Mouse (Mus musculus): ENCODE results near the gene Mprip. TPM values are rescaled to one million over a fixed set of nuclear protein-coding genes. Genes with fewer than 3 reads are reported as not detected.
A peak's percentile ranks its signal among the peaks of the same experiment; 100 is the strongest.

Gene Mprip
- polyA plus RNA-seq, 1 experiment from 2014 or later: 64.1 TPM

DNA sequence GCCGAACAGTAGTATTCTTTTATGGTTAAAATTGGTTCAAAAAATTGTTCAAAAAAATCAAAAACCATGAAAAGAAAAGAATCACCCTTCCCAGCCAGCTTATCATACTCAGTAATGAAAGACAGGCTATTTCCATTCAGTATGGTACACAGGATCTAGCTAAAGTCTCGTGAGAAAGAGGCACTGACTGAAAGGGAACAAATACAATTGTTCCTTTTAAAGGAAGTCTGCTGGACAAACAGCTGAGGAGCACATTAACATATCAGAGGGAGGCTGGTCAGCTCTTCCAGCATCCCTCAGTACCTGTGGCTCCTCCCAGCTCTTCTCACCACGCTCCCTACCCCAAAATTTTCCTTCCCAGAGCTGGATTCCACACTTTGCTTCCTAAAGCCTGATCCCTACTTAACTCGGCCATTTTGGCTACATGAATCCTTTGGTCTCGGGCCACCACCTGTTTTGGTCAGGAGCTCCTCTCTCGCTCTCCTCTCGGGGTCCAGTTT is 121.0 kb downstream of the Mprip start:
- Histone ChIP-seq H3K27ac (ENCODE audit: low read depth, low read length) (no peak overlapping the region), H3K4me3 (ENCODE audit: low read length) (no peak overlapping the region), H3K4me1 (ENCODE audit: control insufficient read depth, insufficient read depth, low read length) (peaks cover 3% of the 10 kb centered on the region), H3K9ac (ENCODE audit: low read depth, low read length) (no peak overlapping the region), H3K36me3 (ENCODE audit: control insufficient read depth, insufficient read depth, low read length) (peaks cover 3% of the 10 kb centered on the region), H3K27me3 (ENCODE audit: control insufficient read depth, insufficient read depth, low read length) (no peaks in the 10 kb centered on the region), H3K9me3 (ENCODE audit: control insufficient read depth, low read length) (no peaks in the 10 kb centered on the region), H3K4me2 (replicated peaks; ENCODE audit: low read depth, low read length) (no peak overlapping the region)
- 82% methylated on average over 7 of the region's 7 CpGs for WGBS
- ATAC-seq (ENCODE audit: low FRiP score, low TSS enrichment): no peak

GRCm38 (mm10) chr11:59783591-59783990 is 122.5 kb downstream of the Mprip start:
- Histone ChIP-seq H3K27me3 (ENCODE audit: control insufficient read depth, insufficient read depth, low read length) (no peaks in the 10 kb centered on the region), H3K27ac (ENCODE audit: low read depth, low read length) (no peak overlapping the region), H3K9me3 (ENCODE audit: control insufficient read depth, low read length) (no peaks in the 10 kb centered on the region), H3K4me3 (ENCODE audit: low read length) (no peak overlapping the region), H3K9ac (ENCODE audit: low read depth, low read length) (no peak overlapping the region), H3K4me1 (ENCODE audit: control insufficient read depth, insufficient read depth, low read length) (peaks cover 5% of the 10 kb centered on the region), H3K36me3 (ENCODE audit: control insufficient read depth, insufficient read depth, low read length) (no peaks in the 10 kb centered on the region; the same call in 1 of the 2 replicates), H3K4me2 (replicated peaks; ENCODE audit: low read depth, low read length) (no peak overlapping the region)
- ATAC-seq (ENCODE audit: low FRiP score, low TSS enrichment): no peak
- 85% methylated on average over 6 of the region's 6 CpGs for WGBS

GRCm38 (mm10) chr11:59786444-59787198 is 125.5 kb downstream of the Mprip start:
- Histone ChIP-seq H3K36me3 (ENCODE audit: control insufficient read depth, insufficient read depth, low read length) (peaks cover 1% of the 10 kb centered on the region), H3K4me1 (ENCODE audit: control insufficient read depth, insufficient read depth, low read length) (peaks cover 5% of the 10 kb centered on the region), H3K4me3 (ENCODE audit: low read length) (peak overlapping the region; percentile 48), H3K27me3 (ENCODE audit: control insufficient read depth, insufficient read depth, low read length) (no peaks in the 10 kb centered on the region), H3K9me3 (ENCODE audit: control insufficient read depth, low read length) (no peaks in the 10 kb centered on the region), H3K9ac (ENCODE audit: low read depth, low read length) (peak overlapping the region; percentile 54; the same call in 1 of the 2 replicates), H3K27ac (ENCODE audit: low read depth, low read length) (no peak overlapping the region), H3K4me2 (replicated peaks; ENCODE audit: low read depth, low read length) (peak overlapping the region; percentile 94)
- WGBS: 42% methylated on average over 15 of the region's 15 CpGs
- ATAC-seq (ENCODE audit: low FRiP score, low TSS enrichment): no peak

DNA sequence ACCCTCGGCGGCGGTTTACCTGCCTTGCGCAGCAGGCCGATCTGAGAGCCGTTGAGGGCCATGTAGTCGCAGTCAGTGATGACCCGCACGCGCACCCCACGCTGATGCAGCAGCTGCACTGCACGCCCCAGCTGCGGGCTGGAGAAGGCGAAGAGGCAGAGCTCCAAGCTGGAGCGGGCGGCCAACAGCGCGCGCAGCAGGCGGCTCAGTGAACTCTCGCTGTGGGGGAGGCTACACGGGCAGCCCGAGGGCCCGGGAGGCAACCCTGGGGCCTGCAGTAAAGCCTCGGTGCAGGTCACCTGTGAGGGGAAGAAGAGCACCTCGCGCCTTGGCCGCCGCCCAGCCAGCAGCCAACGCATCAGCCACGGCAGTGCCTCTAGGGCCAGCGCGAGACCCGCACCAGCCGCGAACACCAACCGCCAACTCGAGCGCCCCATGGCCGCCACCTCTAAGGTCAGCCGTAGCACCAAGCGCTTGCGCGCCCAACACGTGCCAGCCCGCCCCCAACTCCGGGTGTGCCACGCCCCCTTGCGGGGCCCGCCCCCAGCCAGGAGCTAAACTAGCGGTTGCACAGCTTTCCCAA is 126.2 kb downstream of the Mprip start, which contains the start of gene Pld6:
Gene Pld6, minus strand, starts transcription at position 447 of the 583 bp plus-strand sequence.
- under 1% methylated on average over 51 of the region's 51 CpGs for WGBS
- Histone ChIP-seq H3K4me1 (ENCODE audit: control insufficient read depth, insufficient read depth, low read length) (peaks cover 5% of the 10 kb centered on the region), H3K9ac (ENCODE audit: low read depth, low read length) (peak within 1 kb of the TSS; percentile 54), H3K27ac (ENCODE audit: low read depth, low read length) (no peak within 1 kb of the TSS), H3K9me3 (ENCODE audit: control insufficient read depth, low read length) (no peaks in the 10 kb centered on the region), H3K36me3 (ENCODE audit: control insufficient read depth, insufficient read depth, low read length) (peaks cover 8% of the 10 kb centered on the region), H3K4me2 (replicated peaks; ENCODE audit: low read depth, low read length) (peak within 1 kb of the TSS; percentile 94), H3K27me3 (ENCODE audit: control insufficient read depth, insufficient read depth, low read length) (no peaks in the 10 kb centered on the region), H3K4me3 (ENCODE audit: low read length) (peak within 1 kb of the TSS; percentile 48)
- peak; percentile 83 for ATAC-seq (ENCODE audit: low FRiP score, low TSS enrichment)

DNA sequence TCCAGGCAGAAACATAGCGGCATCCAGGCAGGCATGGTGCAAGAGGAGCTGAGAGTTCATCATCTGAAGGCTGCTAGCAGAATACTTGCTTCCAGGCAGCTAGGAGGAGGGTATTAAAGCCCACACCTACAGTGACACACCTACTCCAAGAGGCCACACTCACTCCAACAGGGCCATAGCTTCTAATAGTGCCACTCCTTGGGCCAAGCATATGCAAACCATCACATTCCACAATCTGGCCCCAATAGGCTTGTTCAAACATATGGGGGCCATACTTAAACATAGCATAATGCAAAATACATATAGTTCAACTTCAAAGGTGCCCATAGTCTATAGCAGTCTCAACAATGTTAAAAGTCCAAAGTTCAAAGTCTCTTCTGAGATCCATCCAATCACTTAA is 128.2 kb downstream of the Mprip start:
- Histone ChIP-seq H3K9ac (ENCODE audit: low read depth, low read length) (no peak overlapping the region), H3K4me1 (ENCODE audit: control insufficient read depth, insufficient read depth, low read length) (peaks cover 5% of the 10 kb centered on the region), H3K9me3 (ENCODE audit: control insufficient read depth, low read length) (no peaks in the 10 kb centered on the region), H3K36me3 (ENCODE audit: control insufficient read depth, insufficient read depth, low read length) (peaks cover 27% of the 10 kb centered on the region), H3K27ac (ENCODE audit: low read depth, low read length) (no peak overlapping the region), H3K4me2 (replicated peaks; ENCODE audit: low read depth, low read length) (no peak overlapping the region), H3K4me3 (ENCODE audit: low read length) (no peak overlapping the region), H3K27me3 (ENCODE audit: control insufficient read depth, insufficient read depth, low read length) (no peaks in the 10 kb centered on the region)
- WGBS: 92% methylated on average over 1 of the region's 1 CpGs
- ATAC-seq (ENCODE audit: low FRiP score, low TSS enrichment): no peak

DNA sequence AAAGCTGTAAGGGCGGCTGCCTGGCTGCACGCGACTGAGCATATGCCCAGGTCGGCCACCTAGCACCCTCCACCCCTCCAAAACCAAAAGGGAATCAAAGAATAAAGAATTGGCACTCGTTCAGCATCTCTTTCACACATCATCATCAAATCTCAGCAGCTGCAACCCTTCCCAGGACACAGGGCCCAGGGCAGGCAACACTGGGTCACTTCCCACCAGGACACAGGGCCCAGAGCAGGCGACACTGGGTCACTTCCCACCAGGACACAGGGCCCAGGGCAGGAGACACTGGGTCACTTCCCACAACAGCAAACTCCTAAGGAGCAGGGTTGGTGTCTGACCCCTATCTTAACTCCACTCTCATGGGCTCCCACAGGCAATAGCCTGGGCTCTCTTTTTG is 132.3 kb downstream of the Mprip start:
- Histone ChIP-seq H3K9ac (ENCODE audit: low read depth, low read length) (no peak overlapping the region), H3K27ac (ENCODE audit: low read depth, low read length) (no peak overlapping the region), H3K4me1 (ENCODE audit: control insufficient read depth, insufficient read depth, low read length) (no peaks in the 10 kb centered on the region), H3K9me3 (ENCODE audit: control insufficient read depth, low read length) (no peaks in the 10 kb centered on the region), H3K36me3 (ENCODE audit: control insufficient read depth, insufficient read depth, low read length) (peaks cover 66% of the 10 kb centered on the region), H3K27me3 (ENCODE audit: control insufficient read depth, insufficient read depth, low read length) (no peaks in the 10 kb centered on the region), H3K4me3 (ENCODE audit: low read length) (no peak overlapping the region), H3K4me2 (replicated peaks; ENCODE audit: low read depth, low read length) (no peak overlapping the region)
- WGBS: 90% methylated on average over 6 of the region's 6 CpGs
- ATAC-seq (ENCODE audit: low FRiP score, low TSS enrichment): no peak

DNA sequence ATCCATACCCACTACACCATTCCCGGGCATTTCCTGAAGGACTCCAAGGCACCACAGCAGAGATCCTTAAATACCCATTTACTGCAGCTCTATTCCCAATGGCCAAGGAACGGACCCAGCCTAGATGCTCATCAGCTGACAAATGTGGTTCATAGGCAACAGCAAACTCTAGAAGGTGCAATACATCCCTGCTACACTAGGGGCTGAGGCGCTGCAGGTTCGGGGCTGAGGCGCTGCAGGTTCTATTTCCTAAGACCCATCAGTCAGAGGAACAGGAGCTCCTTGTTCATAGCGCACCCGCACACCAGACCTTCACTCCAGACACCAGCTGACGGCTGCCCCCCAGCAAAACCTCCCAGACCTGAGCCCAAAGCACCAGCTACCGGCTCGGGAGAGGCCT is 139.3 kb downstream of the Mprip start:
- no peak overlapping the region for H3K27ac ChIP-seq (ENCODE audit: low read depth, low read length)
- H3K9ac ChIP-seq (ENCODE audit: low read depth, low read length): no peak overlapping the region
- no peak for ATAC-seq (ENCODE audit: low FRiP score, low TSS enrichment)
- H3K4me1 ChIP-seq (ENCODE audit: control insufficient read depth, insufficient read depth, low read length): no peaks in the 10 kb centered on the region
- WGBS: 96% methylated on average over 10 of the region's 10 CpGs
- no peak overlapping the region for H3K4me3 ChIP-seq (ENCODE audit: low read length)
- H3K36me3 ChIP-seq (ENCODE audit: control insufficient read depth, insufficient read depth, low read length): peaks cover 87% of the 10 kb centered on the region
- no peak overlapping the region for H3K4me2 ChIP-seq (replicated peaks; ENCODE audit: low read depth, low read length)
- no peaks in the 10 kb centered on the region for H3K27me3 ChIP-seq (ENCODE audit: control insufficient read depth, insufficient read depth, low read length)
- H3K9me3 ChIP-seq (ENCODE audit: control insufficient read depth, low read length): no peaks in the 10 kb centered on the region

DNA sequence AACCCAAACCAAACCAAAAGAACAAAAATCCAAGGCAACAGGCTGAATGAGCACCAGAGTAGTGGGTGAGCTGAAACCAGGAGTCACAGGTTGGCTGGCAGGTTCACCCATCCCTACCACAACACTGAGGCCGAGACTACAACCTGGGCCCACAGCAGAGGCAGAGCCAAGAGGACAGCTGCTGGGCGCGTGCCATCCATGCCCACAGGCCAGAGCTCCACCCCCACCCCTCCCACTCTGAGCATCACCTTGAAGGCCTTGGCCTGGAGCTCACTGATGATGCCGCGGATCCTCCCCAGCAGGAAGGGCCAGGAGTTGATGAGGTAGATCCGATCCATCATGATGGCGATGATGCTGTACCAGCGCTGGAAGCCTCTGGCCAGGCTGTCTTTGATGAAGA is 140.8 kb downstream of the Mprip start:
- no peaks in the 10 kb centered on the region for H3K4me1 ChIP-seq (ENCODE audit: control insufficient read depth, insufficient read depth, low read length)
- H3K9me3 ChIP-seq (ENCODE audit: control insufficient read depth, low read length): no peaks in the 10 kb centered on the region
- no peaks in the 10 kb centered on the region for H3K27me3 ChIP-seq (ENCODE audit: control insufficient read depth, insufficient read depth, low read length)
- no peak overlapping the region for H3K27ac ChIP-seq (ENCODE audit: low read depth, low read length)
- WGBS: 92% methylated on average over 8 of the region's 8 CpGs
- peaks cover 84% of the 10 kb centered on the region for H3K36me3 ChIP-seq (ENCODE audit: control insufficient read depth, insufficient read depth, low read length)
- ATAC-seq (ENCODE audit: low FRiP score, low TSS enrichment): no peak
- no peak overlapping the region for H3K4me2 ChIP-seq (replicated peaks; ENCODE audit: low read depth, low read length)
- H3K4me3 ChIP-seq (ENCODE audit: low read length): no peak overlapping the region
- no peak overlapping the region for H3K9ac ChIP-seq (ENCODE audit: low read depth, low read length)

DNA sequence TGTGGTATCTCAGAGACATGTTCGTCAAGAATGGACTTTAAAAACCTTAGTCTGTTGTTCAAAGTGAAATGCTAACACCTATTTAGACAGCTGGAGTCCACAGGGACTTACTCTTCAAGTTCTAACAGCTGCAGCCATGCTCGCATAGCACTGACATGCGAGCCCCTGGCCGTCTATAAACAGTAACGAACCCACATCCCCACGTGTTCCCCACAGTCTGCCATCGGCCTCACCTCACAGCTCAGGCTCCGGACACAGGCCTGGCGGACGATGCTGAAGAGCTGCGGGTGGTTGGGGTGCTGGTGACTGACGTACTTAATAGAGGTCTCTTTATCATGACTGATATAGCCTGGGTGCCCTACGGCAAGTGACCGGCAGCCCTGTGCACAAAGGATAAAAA is 142.4 kb downstream of the Mprip start:
- ATAC-seq (ENCODE audit: low FRiP score, low TSS enrichment): no peak
- no peak overlapping the region for H3K9ac ChIP-seq (ENCODE audit: low read depth, low read length)
- WGBS: 82% methylated on average over 14 of the region's 14 CpGs

More for the DNA sequence above, 142.4 kb downstream of the Mprip start:
- Histone ChIP-seq H3K4me3 (ENCODE audit: low read length) (no peak overlapping the region), H3K4me1 (ENCODE audit: control insufficient read depth, insufficient read depth, low read length) (peaks cover 3% of the 10 kb centered on the region), H3K4me2 (replicated peaks; ENCODE audit: low read depth, low read length) (no peak overlapping the region), H3K27ac (ENCODE audit: low read depth, low read length) (no peak overlapping the region), H3K9me3 (ENCODE audit: control insufficient read depth, low read length) (no peaks in the 10 kb centered on the region), H3K36me3 (ENCODE audit: control insufficient read depth, insufficient read depth, low read length) (peaks cover 74% of the 10 kb centered on the region), H3K27me3 (ENCODE audit: control insufficient read depth, insufficient read depth, low read length) (no peaks in the 10 kb centered on the region)

Data from kidney, embryonic 14.5 days (tissue).